Mouse (Mus musculus): Measurements from ENCODE around the gene Prkar1a. TPM values are rescaled to one million over a fixed set of nuclear protein-coding genes. Genes with fewer than 3 reads are reported as not detected.

The Prkar1a gene
- total and polyA plus RNA-seq, 2 experiments from 2014 or later, result 163 to 530 TPM

- Histone ChIP-seq H3K4me1 (ENCODE audit: control insufficient read depth, insufficient read depth) (peaks cover 17% of the 10 kb centered on the region), H3K9ac (replicated peaks; ENCODE audit: low read depth, low read length) (no peak overlapping the region), H3K27ac (ENCODE audit: low read depth) (no peak overlapping the region), H3K4me3 (ENCODE audit: low read depth, low read length) (no peak overlapping the region), H3K9me3 (replicated peaks; ENCODE audit: control insufficient read depth, low read length) (no peaks in the 10 kb centered on the region), H3K4me2 (ENCODE audit: low read depth, low read length) (no peak overlapping the region), H3K36me3 (replicated peaks; ENCODE audit: control insufficient read depth, insufficient read depth, low read length) (no peaks in the 10 kb centered on the region), H3K27me3 (ENCODE audit: control insufficient read depth, insufficient read depth, low read length) (no peaks in the 10 kb centered on the region)
- ATAC-seq (ENCODE audit: insufficient read depth, low read depth) (no peak), DNase-seq (ENCODE audit: low spot score) (no peak)
- TF ChIP-seq CTCF (IDR thresholded peaks at IDR 0.05; ENCODE audit: low read depth), result no peak
- TF ChIP-seq EP300 (IDR thresholded peaks at IDR 0.05; ENCODE audit: low read depth), result no peak
- WGBS, result 75% methylated on average over 9 of the region's 9 CpGs
Observed at GRCm38 (mm10) chr11:109703845-109704244, 54.6 kb downstream of the Prkar1a start.

GRCm38 (mm10) chr11:109704311-109705205 lies 55.4 kb downstream of the Prkar1a start:
- no peak for TF ChIP-seq CTCF (IDR thresholded peaks at IDR 0.05; ENCODE audit: low read depth)
- TF ChIP-seq EP300 (IDR thresholded peaks at IDR 0.05; ENCODE audit: low read depth), result no peak
- Histone ChIP-seq H3K9me3 (replicated peaks; ENCODE audit: control insufficient read depth, low read length) (no peaks in the 10 kb centered on the region), H3K4me3 (ENCODE audit: low read depth, low read length) (no peak overlapping the region), H3K4me2 (ENCODE audit: low read depth, low read length) (no peak overlapping the region), H3K27me3 (ENCODE audit: control insufficient read depth, insufficient read depth, low read length) (no peaks in the 10 kb centered on the region), H3K36me3 (replicated peaks; ENCODE audit: control insufficient read depth, insufficient read depth, low read length) (no peaks in the 10 kb centered on the region), H3K4me1 (ENCODE audit: control insufficient read depth, insufficient read depth) (peaks cover 17% of the 10 kb centered on the region), H3K9ac (replicated peaks; ENCODE audit: low read depth, low read length) (no peak overlapping the region), H3K27ac (ENCODE audit: low read depth) (no peak overlapping the region)
- 87% methylated on average over 22 of the region's 22 CpGs for WGBS
- DNase-seq (ENCODE audit: low spot score) (no peak), ATAC-seq (ENCODE audit: insufficient read depth, low read depth) (no peak)

GRCm38 (mm10) chr11:109705336-109706054 lies 56.3 kb downstream of the Prkar1a start:
- no peak overlapping the region for H3K9ac ChIP-seq (replicated peaks; ENCODE audit: low read depth, low read length)
- no peaks in the 10 kb centered on the region for H3K27me3 ChIP-seq (ENCODE audit: control insufficient read depth, insufficient read depth, low read length)
- WGBS, result 35% methylated on average over 9 of the region's 9 CpGs
- H3K36me3 ChIP-seq (replicated peaks; ENCODE audit: control insufficient read depth, insufficient read depth, low read length), result no peaks in the 10 kb centered on the region
- H3K9me3 ChIP-seq (replicated peaks; ENCODE audit: control insufficient read depth, low read length), result no peaks in the 10 kb centered on the region
- DNase-seq (ENCODE audit: low spot score) (no peak), ATAC-seq (ENCODE audit: insufficient read depth, low read depth) (no peak)
- peaks cover 17% of the 10 kb centered on the region for H3K4me1 ChIP-seq (ENCODE audit: control insufficient read depth, insufficient read depth)
- no peak for TF ChIP-seq EP300 (IDR thresholded peaks at IDR 0.05; ENCODE audit: low read depth)
- no peak for TF ChIP-seq CTCF (IDR thresholded peaks at IDR 0.05; ENCODE audit: low read depth)
- H3K4me2 ChIP-seq (ENCODE audit: low read depth, low read length), result peak overlapping the region; percentile 41
- peak overlapping the region; percentile 27; the same call in 1 of the 2 replicates for H3K27ac ChIP-seq (ENCODE audit: low read depth)
- no peak overlapping the region for H3K4me3 ChIP-seq (ENCODE audit: low read depth, low read length)

- H3K9ac ChIP-seq (replicated peaks; ENCODE audit: low read depth, low read length), result no peak overlapping the region
- H3K4me1 ChIP-seq (ENCODE audit: control insufficient read depth, insufficient read depth), result peaks cover 17% of the 10 kb centered on the region
- peak overlapping the region; percentile 27; the same call in 1 of the 2 replicates for H3K27ac ChIP-seq (ENCODE audit: low read depth)
- peak; percentile 84 for ATAC-seq (ENCODE audit: insufficient read depth, low read depth)
- 11% methylated on average over 9 of the region's 9 CpGs for WGBS
- TF ChIP-seq CTCF (IDR thresholded peaks at IDR 0.05; ENCODE audit: low read depth) (no peak), EP300 (IDR thresholded peaks at IDR 0.05; ENCODE audit: low read depth) (no peak)
- H3K4me3 ChIP-seq (ENCODE audit: low read depth, low read length), result no peak overlapping the region
- DNase-seq (ENCODE audit: low spot score), result peak; percentile 68
- peak overlapping the region; percentile 41 for H3K4me2 ChIP-seq (ENCODE audit: low read depth, low read length)
- no peaks in the 10 kb centered on the region for H3K36me3 ChIP-seq (replicated peaks; ENCODE audit: control insufficient read depth, insufficient read depth, low read length)
- H3K9me3 ChIP-seq (replicated peaks; ENCODE audit: control insufficient read depth, low read length), result no peaks in the 10 kb centered on the region
- H3K27me3 ChIP-seq (ENCODE audit: control insufficient read depth, insufficient read depth, low read length), result no peaks in the 10 kb centered on the region
Observed at GRCm38 (mm10) chr11:109706055-109706412, 56.8 kb downstream of the Prkar1a start.

GRCm38 (mm10) chr11:109706586-109706985 lies 57.4 kb downstream of the Prkar1a start:
- no peak for DNase-seq (ENCODE audit: low spot score)
- Histone ChIP-seq H3K4me1 (ENCODE audit: control insufficient read depth, insufficient read depth) (peaks cover 17% of the 10 kb centered on the region), H3K4me2 (ENCODE audit: low read depth, low read length) (no peak overlapping the region), H3K9me3 (replicated peaks; ENCODE audit: control insufficient read depth, low read length) (no peaks in the 10 kb centered on the region), H3K36me3 (replicated peaks; ENCODE audit: control insufficient read depth, insufficient read depth, low read length) (no peaks in the 10 kb centered on the region), H3K27me3 (ENCODE audit: control insufficient read depth, insufficient read depth, low read length) (no peaks in the 10 kb centered on the region), H3K9ac (replicated peaks; ENCODE audit: low read depth, low read length) (no peak overlapping the region), H3K4me3 (ENCODE audit: low read depth, low read length) (no peak overlapping the region), H3K27ac (ENCODE audit: low read depth) (no peak overlapping the region)
- 76% methylated on average over 4 of the region's 4 CpGs for WGBS
- no peak for ATAC-seq (ENCODE audit: insufficient read depth, low read depth)
- no peak for TF ChIP-seq CTCF (IDR thresholded peaks at IDR 0.05; ENCODE audit: low read depth)
- no peak for TF ChIP-seq EP300 (IDR thresholded peaks at IDR 0.05; ENCODE audit: low read depth)
